Mouse (Mus musculus) mouse trophoblast stem cell (cell line): ENCODE data around the gene Btc.

ENCODE experiments used
- in situ Hi-C, 2 experiments: fragments of 300-500 bp; cut with MseI, MboI; formaldehyde crosslinking; loops; 2 replicates in 1 of 2; 3 replicates in 1 of 2; pipeline ENCODE4 v1.15.1; 2025

Btc gene

GRCm38 (mm10) chr5:91320348-91320747 is 82.4 kb downstream of the Btc start:
- in situ Hi-C loops = no loop called here

GRCm38 (mm10) chr5:91313971-91314370 is 88.8 kb downstream of the Btc start:
- in situ Hi-C loops = no loop called here

DNA sequence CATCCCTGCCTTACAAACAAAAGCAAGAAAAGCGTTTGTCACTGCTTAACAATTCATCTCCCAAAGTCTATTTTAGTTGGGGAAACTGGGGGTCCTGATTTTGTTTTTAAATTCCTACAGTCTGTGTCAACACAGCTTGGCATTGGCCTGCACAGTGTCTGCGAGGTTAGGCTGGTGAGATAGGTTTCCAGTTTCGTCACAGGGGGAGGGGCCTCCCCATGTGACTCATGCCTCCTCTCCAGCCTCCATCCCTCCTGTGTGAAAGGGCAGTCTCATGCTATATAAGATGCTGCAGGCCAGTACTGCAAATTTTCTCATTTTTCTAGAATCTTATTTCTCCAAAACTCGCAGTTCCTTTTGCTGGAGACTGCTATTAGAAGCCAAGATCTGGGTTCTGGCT is 91.0 kb downstream of the Btc start:
- in situ Hi-C loops = no loop called here

GRCm38 (mm10) chr5:91308576-91308975 is 94.2 kb downstream of the Btc start:
- in situ Hi-C loops = loop anchor here (5.0 to 10.0 kb wide), 5 partner anchors 271 to 364 kb away; no protein-coding TSS in a partner anchor

DNA sequence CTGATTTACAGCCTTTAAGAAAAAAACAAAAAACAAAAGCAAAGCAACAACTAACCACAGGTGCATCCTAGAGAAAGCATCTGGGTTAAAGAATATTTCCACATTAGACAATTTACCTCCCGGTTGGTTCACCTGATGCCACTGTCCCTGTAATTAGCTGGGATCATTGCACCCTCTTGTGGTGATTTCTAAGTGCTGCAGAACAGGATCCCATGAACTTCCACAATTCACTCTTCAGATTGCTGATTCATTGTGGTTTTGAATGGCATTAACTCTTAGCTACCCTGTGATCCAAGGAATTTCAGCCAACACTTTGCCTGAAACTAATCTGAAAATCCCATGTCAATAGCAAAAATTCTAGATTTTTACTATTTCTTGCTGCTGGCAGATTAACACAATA is 94.9 kb downstream of the Btc start:
- in situ Hi-C loops = loop anchor here (5.0 to 10.0 kb wide), 5 partner anchors 271 to 363 kb away; no protein-coding TSS in a partner anchor
